Mouse (Mus musculus) neural tube, embryonic 12.5 days (tissue): ENCODE data around the gene Cby1. TPM values are rescaled to one million over a fixed set of nuclear protein-coding genes. Genes with fewer than 3 reads are reported as not detected.

Experiments used
- polyA plus RNA-seq: library from polyadenylated mRNA; unstranded; fragments of >200 nt; fragmentation: Nextera tagmentation; extraction: Ambion mirVana; gene quantifications from 2 replicates; pipeline ENCODE4 v1.2.1, GENCODE M21; 2016

Gene Cby1
- polyA plus RNA-seq, 1 experiment from 2014 or later = 74.2 TPM

Other genes with a start within 250 kb of the Cby1 start
- gene Csnk1e, start 203.6 kb upstream of the Cby1 start, polyA plus RNA-seq = 303 and 308 TPM in 2 replicates
- gene Kcnj4, start 154.0 kb upstream of the Cby1 start, polyA plus RNA-seq = not detected in 2 replicates
- gene Kdelr3, start 142.8 kb upstream of the Cby1 start, polyA plus RNA-seq = 19.6 and 20.2 TPM in 2 replicates
- gene Ddx17, start 112.5 kb upstream of the Cby1 start, polyA plus RNA-seq = 66.5 and 71.8 TPM in 2 replicates
- 1.1 and 1.4 TPM in 2 replicates for gene Dmc1, start 54.1 kb upstream of the Cby1 start, polyA plus RNA-seq
- 4.3 and 6.0 TPM in 2 replicates for gene Fam227a, start 243 bp upstream of the Cby1 start, polyA plus RNA-seq
- gene Tomm22, start 11.7 kb downstream of the Cby1 start, polyA plus RNA-seq = 261 and 264 TPM in 2 replicates
- 26.7 and 26.9 TPM in 2 replicates for gene Josd1, start 28.7 kb downstream of the Cby1 start, polyA plus RNA-seq
- 41.6 and 42.5 TPM in 2 replicates for gene Gtpbp1, start 31.6 kb downstream of the Cby1 start, polyA plus RNA-seq
- 8.0 and 9.5 TPM in 2 replicates for gene Sun2, start 83.3 kb downstream of the Cby1 start, polyA plus RNA-seq
- 73.1 and 79.2 TPM in 2 replicates for gene Dnal4, start 118.7 kb downstream of the Cby1 start, polyA plus RNA-seq
- 13.2 and 13.6 TPM in 2 replicates for gene Nptxr, start 145.6 kb downstream of the Cby1 start, polyA plus RNA-seq
- gene Npcd, start 175.0 kb downstream of the Cby1 start, polyA plus RNA-seq = 0.31 and 1.0 TPM in 2 replicates
- gene Cbx6, start 175.5 kb downstream of the Cby1 start, polyA plus RNA-seq = 32.8 and 36.6 TPM in 2 replicates
- gene Apobec3, start 232.5 kb downstream of the Cby1 start, polyA plus RNA-seq = 5.5 and 5.8 TPM in 2 replicates